Mouse (Mus musculus) bone marrow, adult 2 months (tissue): ENCODE data around the gene Slc3a2. TPM values are rescaled to one million over a fixed set of nuclear protein-coding genes. Genes with fewer than 3 reads are reported as not detected.

Experiments used
- H3K27ac ChIP-seq: fragments of 200-500 bp; 2 replicates; pipeline ENCODE4 v1.5.1; 2012; ENCODE audit warnings: low read depth, mild to moderate bottlenecking, control low read depth, inconsistent platforms, low read length; ENCODE audit not compliant: control insufficient read depth, poor library complexity, insufficient read depth
- H3K4me1 ChIP-seq: fragments of 200-500 bp; 2 replicates; pipeline ENCODE4 v1.6.1; 2011; ENCODE audit warnings: low read length; ENCODE audit not compliant: control insufficient read depth, insufficient read depth
- H3K4me3 ChIP-seq: fragments of 200-500 bp; replicated peaks from 2 replicates; pipeline ENCODE3; 2011; ENCODE audit warnings: mild to moderate bottlenecking, low read depth, low read length, control low read depth; ENCODE audit not compliant: control insufficient read depth
- CTCF ChIP-seq: fragments of 200-500 bp; IDR thresholded peaks from 2 replicates; pipeline ENCODE4 v1.5.1; 2011; ENCODE audit warnings: low read length, control low read depth; ENCODE audit not compliant: control insufficient read depth, insufficient read depth
- POLR2A ChIP-seq: fragments of 200-500 bp; IDR thresholded peaks from 2 replicates; pipeline ENCODE4 v1.6.1; 2011; ENCODE audit warnings: low read depth, mild to moderate bottlenecking, control low read depth, low read length, borderline replicate concordance; ENCODE audit not compliant: control insufficient read depth
- WGBS: fragments of 180-500 bp; shearing (Covaris S2); methylation state at CpG from one replicate; pipeline ENCODE4 v1.1.7; 2018; 5-methylcytosine and 5-hydroxymethylcytosine counted together
- polyA plus RNA-seq: library from polyadenylated mRNA; stranded (reverse); fragments of >200 nt; gene quantifications from 2 replicates; pipeline ENCODE4 v1.2.4, GENCODE M21; 2011; ENCODE audit warnings: low replicate concordance; ENCODE audit not compliant: missing spikeins, insufficient read depth, insufficient read length

The Slc3a2 gene
- polyA plus RNA-seq: 58.4 and 65.7 TPM in 2 replicates

DNA sequence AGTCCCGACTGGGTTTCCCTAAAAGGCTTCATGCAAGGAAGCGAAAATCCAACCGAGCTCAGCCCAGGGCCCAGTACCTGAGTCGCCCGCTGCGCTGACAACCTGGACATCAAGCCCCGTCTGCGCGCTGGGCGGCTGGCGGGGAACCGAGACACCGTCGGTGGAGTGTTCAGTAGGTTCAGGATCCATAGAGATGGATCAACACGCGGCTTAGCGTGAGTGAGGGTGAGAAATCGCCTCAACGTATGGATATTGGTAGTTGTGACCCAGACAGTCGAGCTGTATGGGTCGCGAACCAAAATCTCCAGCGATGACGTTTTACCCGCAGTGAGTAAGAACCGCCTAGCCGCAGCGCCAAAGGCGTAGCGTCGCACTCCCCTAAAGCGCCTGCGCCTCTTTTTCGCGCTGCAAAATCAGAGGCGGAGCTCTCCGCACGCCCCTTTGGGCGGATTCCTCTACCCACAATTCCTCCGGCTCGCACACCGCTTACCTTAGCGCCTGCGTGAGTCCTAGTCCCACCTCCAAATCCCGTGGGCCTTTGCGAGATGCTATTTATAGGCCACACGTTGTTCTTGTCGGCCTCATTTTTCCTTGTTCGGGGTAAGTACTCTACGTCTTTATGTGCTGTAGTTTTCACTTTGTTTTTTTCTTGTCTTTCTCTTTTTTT, at the start of gene Slc3a2:
TSS of gene Slc3a2 (minus strand) at position 463 of the 667 bp plus-strand sequence.
- TF ChIP-seq POLR2A: peak; percentile 83
- no peak for TF ChIP-seq CTCF
- peaks cover 1% of the 10 kb centered on the region; the same call in 1 of the 2 replicates for H3K4me1 ChIP-seq
- H3K4me3 ChIP-seq: peak within 1 kb of the TSS; percentile 84
- H3K27ac ChIP-seq: peak within 1 kb of the TSS; percentile 97
- under 1% methylated on average over 50 of the region's 50 CpGs for WGBS

DNA sequence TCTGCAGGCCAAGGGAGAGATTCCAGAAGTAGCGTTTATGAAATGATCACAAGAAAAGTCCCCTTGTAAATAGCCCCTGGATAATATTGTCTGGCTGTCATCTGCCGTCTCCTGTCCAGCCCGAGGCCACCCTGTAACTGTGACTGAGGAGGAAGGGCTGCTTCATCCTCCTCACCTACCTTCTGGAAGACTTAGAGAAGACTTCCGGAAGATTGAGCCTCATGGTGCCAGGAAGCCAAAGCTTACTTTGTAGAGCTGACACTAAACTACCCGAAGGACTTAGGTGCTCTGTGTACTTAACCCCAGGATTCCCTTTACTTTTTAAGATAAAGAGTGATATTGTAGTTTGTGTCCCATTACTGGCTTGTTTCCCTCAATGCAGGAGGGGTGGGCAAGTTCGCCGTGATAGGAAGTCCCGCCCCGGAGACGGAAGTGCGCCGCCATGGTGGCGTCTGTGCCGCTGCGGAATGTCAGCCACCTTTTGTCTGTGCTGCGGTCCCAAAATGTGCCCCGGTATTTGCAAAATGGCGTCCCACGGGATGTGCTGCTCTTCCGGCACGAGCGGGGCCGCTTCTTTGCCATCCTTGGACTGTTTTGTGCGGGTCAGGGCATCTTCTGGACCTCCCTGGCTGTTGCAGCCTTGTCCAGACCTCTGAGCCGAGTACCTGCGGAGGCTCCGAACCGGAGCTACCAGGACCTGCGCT, 47.5 kb upstream of the Slc3a2 start, which contains the start of gene Tmem223:
TSS of gene Tmem223 (plus strand) at position 430 of the 704 bp plus-strand sequence.
- H3K27ac ChIP-seq: peak within 1 kb of the TSS; percentile 79
- WGBS: 22% methylated on average over 29 of the region's 29 CpGs
- TF ChIP-seq CTCF: peak; percentile 11; the same call in 1 of the 2 replicates
- peak; percentile 93 for TF ChIP-seq POLR2A
- peak within 1 kb of the TSS; percentile 87 for H3K4me3 ChIP-seq
- H3K4me1 ChIP-seq: peaks cover 9% of the 10 kb centered on the region; the same call in 1 of the 2 replicates

DNA sequence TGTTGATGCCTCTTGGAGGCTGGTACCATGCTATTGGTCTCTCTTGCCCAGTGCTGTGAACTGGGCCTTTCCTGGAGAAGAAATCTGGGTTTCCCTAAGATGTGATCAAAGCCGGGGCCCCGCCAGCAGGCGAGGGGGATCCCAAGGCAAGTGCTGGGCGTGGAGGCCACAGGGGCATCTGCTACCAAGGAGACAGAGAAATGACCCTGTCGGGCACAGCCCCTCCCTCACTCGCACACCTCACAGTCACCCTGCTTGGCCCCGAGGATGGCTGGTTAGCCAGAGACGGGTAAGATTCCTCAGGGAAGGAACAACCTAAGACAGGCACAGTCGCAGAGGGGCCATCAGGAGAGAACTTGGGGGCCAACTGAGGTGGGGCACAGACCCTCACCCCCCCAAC, 42.4 kb upstream of the Slc3a2 start:
- no peak overlapping the region for H3K4me3 ChIP-seq
- TF ChIP-seq POLR2A (no peak), CTCF (no peak)
- WGBS: 89% methylated on average over 9 of the region's 9 CpGs

DNA sequence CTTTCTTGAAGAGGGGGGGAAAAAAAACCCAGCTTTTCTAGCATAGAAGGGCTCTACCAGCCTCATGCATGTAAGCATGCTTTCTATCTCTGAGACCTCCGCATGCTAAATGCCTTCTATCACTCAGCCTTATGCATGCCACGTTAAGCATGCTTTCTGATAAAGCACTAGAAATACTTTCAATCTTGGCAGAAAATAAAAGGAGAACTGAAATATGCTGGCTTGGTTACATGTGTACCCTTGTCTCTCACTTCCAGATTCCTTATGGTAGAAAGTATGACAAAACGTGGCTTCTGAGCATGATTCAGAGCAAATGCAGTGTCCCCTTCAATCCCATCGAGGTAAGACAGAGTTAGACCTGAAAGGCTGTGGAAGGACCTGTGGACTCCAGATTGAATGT, 40.1 kb upstream of the Slc3a2 start:
- no peak for TF ChIP-seq POLR2A
- TF ChIP-seq CTCF: no peak
- no peak overlapping the region for H3K4me3 ChIP-seq
- WGBS: 77% methylated on average over 4 of the region's 4 CpGs
- no peak overlapping the region for H3K27ac ChIP-seq
- no peaks in the 10 kb centered on the region for H3K4me1 ChIP-seq

More for the DNA sequence above, 42.4 kb upstream of the Slc3a2 start:
- H3K4me1 ChIP-seq: no peaks in the 10 kb centered on the region
- H3K27ac ChIP-seq: no peak overlapping the region

DNA sequence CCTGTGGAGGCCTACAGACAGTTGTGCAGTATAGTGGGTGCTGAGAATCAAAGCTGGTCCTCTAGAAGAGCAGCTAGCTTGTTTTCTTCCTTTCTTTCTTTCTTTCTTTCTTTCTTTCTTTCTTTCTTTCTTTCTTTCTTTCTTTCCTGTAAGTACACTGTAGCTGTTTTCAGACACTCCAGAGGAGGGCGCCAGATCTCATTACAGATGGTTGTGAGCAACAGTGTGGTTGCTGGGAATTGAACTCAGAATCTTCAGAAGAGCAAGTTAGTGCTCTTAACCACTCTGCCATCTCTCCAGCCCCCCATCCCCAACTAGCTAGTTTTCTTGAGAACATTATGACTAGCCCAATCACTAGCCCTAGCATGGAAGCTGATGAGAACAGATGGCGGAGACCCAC, 37.6 kb upstream of the Slc3a2 start:
- 91% methylated on average over 2 of the region's 2 CpGs for WGBS
- TF ChIP-seq POLR2A (no peak), CTCF (no peak)
- Histone ChIP-seq H3K4me1 (no peaks in the 10 kb centered on the region; the same call in 1 of the 2 replicates), H3K4me3 (no peak overlapping the region), H3K27ac (no peak overlapping the region)

DNA sequence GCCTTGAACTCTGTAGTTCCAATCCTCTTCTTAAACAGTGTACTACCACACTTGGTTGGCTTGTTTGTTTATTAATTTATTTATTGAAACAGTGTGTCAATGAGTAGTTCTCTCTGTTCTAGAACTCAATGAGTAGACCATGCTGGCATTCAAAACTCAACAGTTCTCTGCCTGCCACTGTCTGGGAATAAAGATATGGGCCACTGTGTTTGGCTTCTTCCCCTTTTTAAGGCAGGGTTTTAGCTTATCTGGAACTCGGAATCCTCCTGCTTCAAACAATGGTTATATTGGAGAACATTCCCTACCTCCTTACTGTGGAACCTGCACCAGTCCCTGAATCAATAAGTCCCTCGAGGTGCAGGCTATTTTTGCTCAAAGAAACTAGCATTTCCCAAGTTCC, 35.7 kb upstream of the Slc3a2 start:
- no peak for TF ChIP-seq CTCF
- no peak overlapping the region for H3K4me3 ChIP-seq
- WGBS: 27% methylated on average over 2 of the region's 2 CpGs
- no peaks in the 10 kb centered on the region; the same call in 1 of the 2 replicates for H3K4me1 ChIP-seq
- H3K27ac ChIP-seq: no peak overlapping the region

DNA sequence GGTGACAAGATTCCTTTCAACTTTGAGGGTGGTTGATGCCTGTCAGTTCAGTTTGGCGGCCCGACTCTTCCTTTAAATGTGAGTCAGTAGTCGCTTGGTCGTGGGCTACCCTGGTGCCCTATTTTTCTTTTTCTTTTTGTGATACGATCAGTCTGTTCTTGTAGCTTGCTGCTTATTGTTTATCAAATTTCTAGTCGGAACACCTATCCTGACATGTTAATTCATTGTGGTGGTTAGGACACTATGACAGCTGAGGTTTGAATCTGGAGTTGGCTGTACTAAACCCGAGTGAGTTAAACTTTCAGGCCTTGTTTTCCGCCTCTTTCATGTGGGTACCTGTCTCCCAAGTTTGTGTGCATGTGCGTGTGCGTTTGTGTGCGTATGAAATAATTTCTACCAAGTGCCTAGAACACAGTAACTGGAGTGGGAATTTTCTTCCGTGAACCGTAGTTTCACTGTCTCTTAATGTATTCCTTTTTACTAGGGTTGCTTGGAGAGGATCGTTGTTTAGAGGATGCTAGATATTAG, 34.4 kb upstream of the Slc3a2 start:
- peak overlapping the region; percentile 100 for H3K4me3 ChIP-seq
- peak overlapping the region; percentile 98 for H3K27ac ChIP-seq
- TF ChIP-seq POLR2A: no peak
- no peak for TF ChIP-seq CTCF
- H3K4me1 ChIP-seq: no peaks in the 10 kb centered on the region; the same call in 1 of the 2 replicates
- WGBS: 1% methylated on average over 14 of the region's 14 CpGs
